Mouse (Mus musculus): ENCODE results near the gene Cd83. TPM values are rescaled to one million over a fixed set of nuclear protein-coding genes. Genes with fewer than 3 reads are reported as not detected.

The Cd83 gene
- 9.7 and 10.6 TPM in 2 replicates for polyA plus RNA-seq (2015; fragmentation: Nextera tagmentation; extraction: Ambion mirVana)

- 5% methylated on average over 72 of the region's 73 CpGs for WGBS
- H3K27ac ChIP-seq (ENCODE audit: low read length): no peak within 1 kb of the TSS
- peak; percentile 68; the same call in 1 of the 2 replicates for ATAC-seq (ENCODE audit: insufficient read depth, low FRiP score)
These were observed at the start of gene Cd83 for GRCm38 (mm10) chr13:43784725-43785711. Gene Cd83, plus strand, starts transcription at chr13:43784775.

DNA sequence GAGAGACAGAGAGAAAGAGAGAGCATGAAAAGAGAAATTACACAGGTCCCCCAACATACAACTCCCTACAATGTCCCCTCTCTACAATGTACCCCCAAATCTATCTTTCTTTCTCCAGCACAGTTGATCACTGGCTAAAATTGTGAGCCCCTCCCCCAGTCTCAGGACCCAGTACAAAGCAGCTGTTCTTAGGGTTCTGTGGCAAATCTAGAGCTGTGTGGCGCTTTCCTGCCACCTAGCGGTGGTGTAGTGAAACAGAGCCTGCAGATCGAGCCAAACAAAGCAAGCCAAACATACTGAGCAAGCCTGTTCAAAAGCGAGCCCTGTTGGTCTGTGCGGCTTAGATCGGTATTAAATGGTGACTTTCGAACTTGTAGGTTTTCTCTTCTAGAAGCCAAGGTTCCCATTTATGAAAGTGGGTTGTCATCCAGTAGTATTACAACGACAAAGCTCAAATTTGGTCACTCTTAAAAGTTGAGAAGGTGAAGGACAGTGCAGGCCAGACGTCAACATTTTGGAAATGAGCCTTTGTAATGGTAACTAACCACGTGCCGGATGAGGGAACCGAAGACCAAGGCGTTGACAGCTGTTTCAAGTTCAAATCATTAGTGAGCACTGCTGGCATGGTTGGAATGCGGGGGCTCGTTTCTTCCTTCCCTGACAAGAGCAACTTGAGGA, 44.8 kb upstream of the Cd83 start:
- 0 out of 2 replicates have a peak overlapping the region, but pooled peaks have one; percentile 26 for H3K9ac ChIP-seq (ENCODE audit: low read length)
- no peak overlapping the region for H3K4me2 ChIP-seq (ENCODE audit: low read depth, low read length)
- H3K36me3 ChIP-seq (ENCODE audit: control insufficient read depth, insufficient read depth, low read length): no peaks in the 10 kb centered on the region
- H3K4me3 ChIP-seq (replicated peaks; ENCODE audit: low read length): no peak overlapping the region
- no peaks in the 10 kb centered on the region; the same call in 1 of the 2 replicates for H3K4me1 ChIP-seq (ENCODE audit: control insufficient read depth, insufficient read depth, low read length)
- 24% methylated on average over 15 of the region's 15 CpGs for WGBS
- H3K27me3 ChIP-seq (ENCODE audit: control insufficient read depth, insufficient read depth, low read length): no peaks in the 10 kb centered on the region
- peak; percentile 66 for ATAC-seq (ENCODE audit: insufficient read depth, low FRiP score)
- H3K9me3 ChIP-seq (replicated peaks; ENCODE audit: control insufficient read depth, low read length): no peaks in the 10 kb centered on the region
- H3K27ac ChIP-seq (ENCODE audit: low read length): no peak overlapping the region

More at GRCm38 (mm10) chr13:43784725-43785711, at the start of gene Cd83:
- Histone ChIP-seq H3K4me1 (ENCODE audit: control insufficient read depth, insufficient read depth, low read length) (peaks cover 19% of the 10 kb centered on the region), H3K9me3 (replicated peaks; ENCODE audit: control insufficient read depth, low read length) (no peaks in the 10 kb centered on the region), H3K36me3 (ENCODE audit: control insufficient read depth, insufficient read depth, low read length) (no peaks in the 10 kb centered on the region), H3K9ac (ENCODE audit: low read length) (peak within 1 kb of the TSS; percentile 74), H3K4me2 (ENCODE audit: low read depth, low read length) (peak within 1 kb of the TSS; percentile 94), H3K27me3 (ENCODE audit: control insufficient read depth, insufficient read depth, low read length) (peaks cover 7% of the 10 kb centered on the region; the same call in 1 of the 2 replicates), H3K4me3 (replicated peaks; ENCODE audit: low read length) (peak within 1 kb of the TSS; percentile 57)

DNA sequence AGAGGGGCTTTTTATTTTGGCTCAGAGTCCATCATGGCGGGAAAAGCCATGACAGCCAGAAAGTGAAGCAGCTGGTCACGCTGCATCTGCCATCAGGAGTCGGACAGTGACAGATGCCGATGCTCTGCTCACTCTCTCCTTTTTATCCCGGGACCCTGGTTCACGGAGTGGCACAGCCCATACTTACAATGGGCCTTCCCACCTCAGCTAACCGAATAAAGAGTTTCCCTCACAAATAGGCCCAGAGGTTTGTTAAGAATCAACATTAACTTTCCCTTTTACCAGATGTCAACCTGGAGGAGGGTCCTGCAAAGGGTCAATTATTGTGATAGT, 44.3 kb upstream of the Cd83 start:
- 61% methylated on average over 7 of the region's 7 CpGs for WGBS
- Histone ChIP-seq H3K9me3 (replicated peaks; ENCODE audit: control insufficient read depth, low read length) (no peaks in the 10 kb centered on the region), H3K27ac (ENCODE audit: low read length) (no peak overlapping the region), H3K9ac (ENCODE audit: low read length) (0 out of 2 replicates have a peak overlapping the region, but pooled peaks have one; percentile 26), H3K4me3 (replicated peaks; ENCODE audit: low read length) (no peak overlapping the region), H3K36me3 (ENCODE audit: control insufficient read depth, insufficient read depth, low read length) (no peaks in the 10 kb centered on the region), H3K4me1 (ENCODE audit: control insufficient read depth, insufficient read depth, low read length) (no peaks in the 10 kb centered on the region; the same call in 1 of the 2 replicates), H3K27me3 (ENCODE audit: control insufficient read depth, insufficient read depth, low read length) (no peaks in the 10 kb centered on the region), H3K4me2 (ENCODE audit: low read depth, low read length) (no peak overlapping the region)
- ATAC-seq (ENCODE audit: insufficient read depth, low FRiP score): no peak

DNA sequence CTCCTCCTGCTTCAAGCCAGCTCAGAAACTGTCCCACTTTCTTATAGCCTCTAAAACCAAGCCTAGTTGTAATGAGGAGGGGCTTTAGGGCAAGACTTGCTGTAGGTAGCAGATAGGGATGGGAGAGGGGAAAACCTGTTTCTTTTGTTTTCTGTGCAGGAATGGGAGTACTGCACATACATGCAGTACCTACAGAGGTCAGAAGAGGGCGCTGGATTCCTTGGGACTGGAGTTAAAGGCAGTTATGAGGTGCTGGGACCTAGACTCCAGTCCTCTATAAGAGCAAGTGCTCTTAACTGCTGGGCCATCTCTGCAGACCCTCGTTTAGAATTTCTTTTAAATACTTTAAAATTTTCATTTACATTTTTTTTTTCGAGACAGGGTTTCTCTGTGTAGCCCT, 41.9 kb upstream of the Cd83 start:
- H3K9ac ChIP-seq (ENCODE audit: low read length): no peak overlapping the region
- H3K9me3 ChIP-seq (replicated peaks; ENCODE audit: control insufficient read depth, low read length): no peaks in the 10 kb centered on the region
- H3K27ac ChIP-seq (ENCODE audit: low read length): no peak overlapping the region
- H3K36me3 ChIP-seq (ENCODE audit: control insufficient read depth, insufficient read depth, low read length): no peaks in the 10 kb centered on the region
- no peak overlapping the region for H3K4me3 ChIP-seq (replicated peaks; ENCODE audit: low read length)
- no peaks in the 10 kb centered on the region; the same call in 1 of the 2 replicates for H3K4me1 ChIP-seq (ENCODE audit: control insufficient read depth, insufficient read depth, low read length)
- WGBS: 68% methylated on average over 3 of the region's 3 CpGs
- ATAC-seq (ENCODE audit: insufficient read depth, low FRiP score): no peak
- no peak overlapping the region for H3K4me2 ChIP-seq (ENCODE audit: low read depth, low read length)
- H3K27me3 ChIP-seq (ENCODE audit: control insufficient read depth, insufficient read depth, low read length): no peaks in the 10 kb centered on the region

DNA sequence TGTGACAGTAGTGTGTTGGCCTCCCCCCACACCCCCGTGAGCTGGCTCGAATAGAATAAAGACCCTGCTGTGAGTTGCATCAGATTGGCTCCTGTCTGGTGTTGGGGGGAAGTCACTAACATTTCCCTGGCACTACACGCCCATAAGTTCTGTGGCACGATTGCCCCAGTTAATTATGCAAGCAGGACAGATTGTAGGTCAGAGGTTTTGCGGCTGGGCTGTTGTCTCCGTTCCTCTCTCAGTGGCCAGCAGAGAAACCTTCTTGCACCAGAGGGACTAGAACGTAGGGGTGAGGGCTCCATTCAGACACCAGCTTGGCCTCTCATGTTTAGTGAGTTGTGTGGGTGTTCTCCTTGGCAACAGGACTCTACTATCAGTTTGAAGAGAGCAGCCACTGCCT, 40.3 kb upstream of the Cd83 start:
- Histone ChIP-seq H3K27ac (ENCODE audit: low read length) (no peak overlapping the region), H3K9ac (ENCODE audit: low read length) (no peak overlapping the region), H3K4me1 (ENCODE audit: control insufficient read depth, insufficient read depth, low read length) (no peaks in the 10 kb centered on the region; the same call in 1 of the 2 replicates), H3K27me3 (ENCODE audit: control insufficient read depth, insufficient read depth, low read length) (no peaks in the 10 kb centered on the region), H3K9me3 (replicated peaks; ENCODE audit: control insufficient read depth, low read length) (no peaks in the 10 kb centered on the region), H3K4me2 (ENCODE audit: low read depth, low read length) (no peak overlapping the region), H3K4me3 (replicated peaks; ENCODE audit: low read length) (no peak overlapping the region), H3K36me3 (ENCODE audit: control insufficient read depth, insufficient read depth, low read length) (no peaks in the 10 kb centered on the region)
- ATAC-seq (ENCODE audit: insufficient read depth, low FRiP score): no peak
- 89% methylated on average over 7 of the region's 7 CpGs for WGBS

- Histone ChIP-seq H3K4me3 (replicated peaks; ENCODE audit: low read length) (no peak overlapping the region), H3K27ac (ENCODE audit: low read length) (no peak overlapping the region), H3K9ac (ENCODE audit: low read length) (no peak overlapping the region), H3K27me3 (ENCODE audit: control insufficient read depth, insufficient read depth, low read length) (no peaks in the 10 kb centered on the region), H3K4me2 (ENCODE audit: low read depth, low read length) (no peak overlapping the region), H3K9me3 (replicated peaks; ENCODE audit: control insufficient read depth, low read length) (no peaks in the 10 kb centered on the region), H3K4me1 (ENCODE audit: control insufficient read depth, insufficient read depth, low read length) (no peaks in the 10 kb centered on the region), H3K36me3 (ENCODE audit: control insufficient read depth, insufficient read depth, low read length) (no peaks in the 10 kb centered on the region)
- ATAC-seq (ENCODE audit: insufficient read depth, low FRiP score): no peak
- 78% methylated on average over 3 of the region's 3 CpGs for WGBS
These were observed 34.3 kb upstream of the Cd83 start for GRCm38 (mm10) chr13:43750301-43750700.

GRCm38 (mm10) chr13:43750966-43751365, 33.6 kb upstream of the Cd83 start:
- Histone ChIP-seq H3K9me3 (replicated peaks; ENCODE audit: control insufficient read depth, low read length) (no peaks in the 10 kb centered on the region), H3K9ac (ENCODE audit: low read length) (no peak overlapping the region), H3K4me1 (ENCODE audit: control insufficient read depth, insufficient read depth, low read length) (no peaks in the 10 kb centered on the region), H3K36me3 (ENCODE audit: control insufficient read depth, insufficient read depth, low read length) (no peaks in the 10 kb centered on the region), H3K4me2 (ENCODE audit: low read depth, low read length) (no peak overlapping the region), H3K27ac (ENCODE audit: low read length) (no peak overlapping the region), H3K4me3 (replicated peaks; ENCODE audit: low read length) (no peak overlapping the region), H3K27me3 (ENCODE audit: control insufficient read depth, insufficient read depth, low read length) (no peaks in the 10 kb centered on the region)
- ATAC-seq (ENCODE audit: insufficient read depth, low FRiP score): no peak
- WGBS: 83% methylated on average over 6 of the region's 6 CpGs

DNA sequence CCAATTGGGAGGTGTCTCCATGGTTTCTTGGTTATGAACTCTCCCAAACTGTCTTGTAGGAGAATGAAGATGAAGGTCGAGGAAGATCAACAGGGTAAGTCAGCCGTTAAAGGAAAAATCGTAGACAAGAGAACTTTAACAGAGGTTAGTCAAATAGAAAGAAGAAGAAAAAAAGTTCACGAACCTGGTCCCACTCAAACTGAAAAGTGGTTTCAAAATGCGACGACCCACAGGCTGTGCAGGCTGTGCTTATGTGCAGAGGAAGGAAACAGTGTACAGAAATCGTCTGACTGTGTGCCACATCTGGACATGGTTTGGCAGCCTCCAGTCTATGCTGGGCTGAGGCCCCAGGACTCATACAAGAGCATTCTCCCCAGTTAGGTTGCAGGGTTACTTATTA, 32.2 kb upstream of the Cd83 start:
- no peaks in the 10 kb centered on the region for H3K27me3 ChIP-seq (ENCODE audit: control insufficient read depth, insufficient read depth, low read length)

DNA sequence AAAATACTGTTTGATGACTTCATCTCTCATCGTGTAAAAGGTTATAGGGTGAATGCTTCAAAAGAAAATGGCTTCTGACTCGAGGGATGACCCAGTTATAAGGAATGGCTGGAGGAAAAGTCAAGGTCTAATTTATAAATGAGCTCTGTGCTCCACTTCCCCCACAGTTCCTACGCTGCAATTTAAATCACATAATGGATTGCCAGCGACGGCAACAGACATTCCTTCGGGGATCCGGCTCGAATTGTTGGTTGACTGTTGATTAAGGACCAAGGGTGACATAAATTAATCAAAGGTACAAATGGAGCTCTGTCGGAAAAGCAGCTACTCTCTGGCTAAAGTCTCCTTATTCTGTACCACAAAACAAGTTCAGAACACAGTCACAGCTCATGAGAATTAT, 30.9 kb upstream of the Cd83 start:
- H3K4me2 ChIP-seq (ENCODE audit: low read depth, low read length): no peak overlapping the region
- no peak overlapping the region for H3K4me3 ChIP-seq (replicated peaks; ENCODE audit: low read length)
- no peaks in the 10 kb centered on the region for H3K9me3 ChIP-seq (replicated peaks; ENCODE audit: control insufficient read depth, low read length)
- no peaks in the 10 kb centered on the region for H3K27me3 ChIP-seq (ENCODE audit: control insufficient read depth, insufficient read depth, low read length)
- no peaks in the 10 kb centered on the region for H3K36me3 ChIP-seq (ENCODE audit: control insufficient read depth, insufficient read depth, low read length)
- ATAC-seq (ENCODE audit: insufficient read depth, low FRiP score): no peak
- H3K4me1 ChIP-seq (ENCODE audit: control insufficient read depth, insufficient read depth, low read length): no peaks in the 10 kb centered on the region
- no peak overlapping the region for H3K27ac ChIP-seq (ENCODE audit: low read length)
- no peak overlapping the region for H3K9ac ChIP-seq (ENCODE audit: low read length)
- WGBS: 26% methylated on average over 9 of the region's 9 CpGs

More for the DNA sequence above, 32.2 kb upstream of the Cd83 start:
- Histone ChIP-seq H3K4me3 (replicated peaks; ENCODE audit: low read length) (no peak overlapping the region), H3K27ac (ENCODE audit: low read length) (no peak overlapping the region), H3K36me3 (ENCODE audit: control insufficient read depth, insufficient read depth, low read length) (no peaks in the 10 kb centered on the region), H3K9ac (ENCODE audit: low read length) (no peak overlapping the region), H3K4me2 (ENCODE audit: low read depth, low read length) (no peak overlapping the region), H3K4me1 (ENCODE audit: control insufficient read depth, insufficient read depth, low read length) (no peaks in the 10 kb centered on the region), H3K9me3 (replicated peaks; ENCODE audit: control insufficient read depth, low read length) (no peaks in the 10 kb centered on the region)
- 82% methylated on average over 7 of the region's 7 CpGs for WGBS
- no peak for ATAC-seq (ENCODE audit: insufficient read depth, low FRiP score)

All from stomach, embryonic 16.5 days (tissue).